Mouse (Mus musculus) lung, adult 2 months (tissue): ENCODE measurements at regions not wholly inside any gene's neighbourhood (a gene's known extent, or its start where the extent isn't known, plus 50 kb on each side); places are given as distances from the start of the nearest gene placed in this dataset.
A peak's percentile ranks its signal among the peaks of the same experiment; 100 is the strongest.

Experiments
- CTCF ChIP-seq: fragments of 200-500 bp; IDR thresholded peaks from 2 replicates; pipeline ENCODE4 v1.5.1; 2011; ENCODE audit warnings: mild to moderate bottlenecking, low read length, control low read depth; ENCODE audit not compliant: insufficient read depth
- POLR2A ChIP-seq: fragments of 200-500 bp; IDR thresholded peaks from 2 replicates; pipeline ENCODE4 v1.6.1; 2011; ENCODE audit warnings: low read depth, mild to moderate bottlenecking, control low read depth, low read length, borderline replicate concordance; ENCODE audit errors: extremely low read depth

DNA sequence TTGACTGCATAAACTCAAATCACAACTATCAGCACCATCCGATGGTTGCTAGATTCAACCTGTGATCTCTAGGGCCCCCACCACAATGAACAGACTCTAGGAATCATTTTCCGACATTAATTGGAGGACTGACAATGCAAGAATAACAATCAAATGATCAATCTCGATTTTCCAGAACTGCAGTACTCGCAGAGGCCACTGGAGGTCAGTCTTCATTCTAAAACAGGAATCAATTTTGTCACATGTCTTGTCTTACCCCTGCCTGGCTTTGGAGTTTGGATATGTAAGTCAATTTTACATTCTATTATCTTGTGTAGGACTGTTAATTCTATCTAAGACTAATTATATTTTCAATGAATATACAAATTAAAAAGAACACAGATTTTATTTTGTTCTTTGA lies 1167.2 kb upstream of the Celf2 start:
- peak; percentile 45; the same call in 1 of the 2 replicates for TF ChIP-seq CTCF
- TF ChIP-seq POLR2A: no peak
